Mouse (Mus musculus): ENCODE results near the gene Sag.

GRCm38 (mm10) chr1:87773336-87773735 is 30.1 kb upstream of the Sag start:
- no peak for TF ChIP-seq CTCF (IDR thresholded peaks at IDR 0.05; ENCODE audit: insufficient read depth, low read depth, low read length)
- no peak for TF ChIP-seq POLR2A (IDR thresholded peaks at IDR 0.05; ENCODE audit: insufficient read depth, low read depth, low read length)

Data from olfactory bulb, adult 2 months (tissue).